Comparison of ENCODE assay signal across 8 mouse cellular contexts in the genomic region with DNA sequence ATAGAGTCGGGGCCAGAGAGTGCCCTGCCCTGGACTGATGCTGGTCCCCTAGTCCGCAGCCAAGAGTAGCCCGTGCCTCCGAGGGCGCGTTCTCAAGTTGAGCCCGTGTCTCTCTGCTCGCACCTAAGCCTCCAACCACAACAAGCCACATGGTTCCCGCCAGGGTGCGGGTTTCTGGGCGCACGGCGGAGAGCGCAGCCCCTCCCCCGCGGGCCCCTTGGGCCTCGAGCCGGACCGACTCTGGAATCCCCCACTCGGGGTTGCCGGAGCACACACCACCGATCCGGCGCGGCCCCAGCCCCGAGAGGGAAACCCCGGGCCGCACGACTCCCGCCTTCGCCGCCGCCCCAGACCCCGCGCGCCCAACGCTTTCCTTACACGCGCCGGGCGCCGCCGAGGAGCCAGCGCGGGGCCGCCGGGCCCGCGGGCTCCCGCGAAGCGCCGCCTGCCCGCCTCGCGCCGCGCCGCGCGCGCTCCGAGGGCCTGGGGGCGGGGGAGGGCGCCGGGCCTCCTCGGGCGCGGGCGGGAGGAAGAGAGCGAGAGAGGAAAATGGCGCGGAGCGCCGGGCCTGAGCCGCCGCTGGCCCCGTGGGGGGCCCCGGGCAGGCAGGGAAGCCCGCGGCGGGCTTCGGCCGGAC. TPM values are rescaled to one million over a fixed set of nuclear protein-coding genes. Genes with fewer than 3 reads are reported as not detected.
A peak's percentile ranks its signal among the peaks of the same experiment; 100 is the strongest.
DNase-seq lines count a peak whose midpoint lies in the region; ATAC-seq and TF ChIP-seq lines count a peak whose summit lies in the region.

No protein-coding gene starts in this region.

- H3K4me2 ChIP-seq in forebrain, embryonic 11.5 days (ENCODE audit: low read depth, low read length, severe bottlenecking) = peak overlapping the region; percentile 79
- peak overlapping the region; percentile 85 for H3K4me2 ChIP-seq in heart, postnatal 0 days (ENCODE audit: low read depth, low read length)
- H3K4me2 ChIP-seq in lung, embryonic 14.5 days = peak overlapping the region; percentile 71
- H3K4me2 ChIP-seq in neural tube, embryonic 15.5 days = peak overlapping the region; percentile 77

- 1% methylated on average over 49 of the region's 84 CpGs for WGBS in forebrain, embryonic 11.5 days
- WGBS in heart, postnatal 0 days = under 1% methylated on average over 70 of the region's 84 CpGs
- WGBS in lung, embryonic 14.5 days = under 1% methylated on average over 69 of the region's 84 CpGs
- 0% methylated on average over 32 of the region's 84 CpGs for WGBS in neural tube, embryonic 15.5 days

- H3K4me3 ChIP-seq in ES-Bruce4 (ENCODE audit: low read depth, low read length) = peak overlapping the region; percentile 90
- peak overlapping the region; percentile 96 for H3K4me3 ChIP-seq in forebrain, embryonic 11.5 days (ENCODE audit: low read depth, low read length)
- peak overlapping the region; percentile 99 for H3K4me3 ChIP-seq in heart, postnatal 0 days (ENCODE audit: low read depth, low read length)
- peak overlapping the region; percentile 98 for H3K4me3 ChIP-seq in lung, embryonic 14.5 days (ENCODE audit: low read depth, low read length)
- peak overlapping the region; percentile 89 for H3K4me3 ChIP-seq in neural tube, embryonic 15.5 days (replicated peaks)

- H3K36me3 ChIP-seq in ES-Bruce4 (ENCODE audit: control insufficient read depth, insufficient read depth, low read length, poor library complexity, severe bottlenecking) = peaks cover 39% of the 10 kb centered on the region
- H3K36me3 ChIP-seq in forebrain, embryonic 11.5 days (ENCODE audit: control insufficient read depth, insufficient read depth, low read length) = peaks cover 12% of the 10 kb centered on the region; the same call in 1 of the 2 replicates
- peaks cover 28% of the 10 kb centered on the region for H3K36me3 ChIP-seq in heart, postnatal 0 days (replicated peaks; ENCODE audit: control insufficient read depth, insufficient read depth, low read length)
- peaks cover 37% of the 10 kb centered on the region for H3K36me3 ChIP-seq in lung, embryonic 14.5 days (ENCODE audit: insufficient read depth)
- peaks cover 26% of the 10 kb centered on the region for H3K36me3 ChIP-seq in neural tube, embryonic 15.5 days

- H3K4me1 ChIP-seq in ES-Bruce4 (ENCODE audit: control insufficient read depth, insufficient read depth, low read length) = peaks cover 1% of the 10 kb centered on the region
- no peaks in the 10 kb centered on the region for H3K4me1 ChIP-seq in forebrain, embryonic 11.5 days (replicated peaks; ENCODE audit: control insufficient read depth, insufficient read depth, low read length)
- peaks cover 7% of the 10 kb centered on the region for H3K4me1 ChIP-seq in heart, postnatal 0 days (ENCODE audit: control insufficient read depth, insufficient read depth)
- 0 out of 2 replicates have a peak, but pooled peaks cover 6% of the 10 kb centered on the region for H3K4me1 ChIP-seq in lung, embryonic 14.5 days (ENCODE audit: insufficient read depth)
- H3K4me1 ChIP-seq in neural tube, embryonic 15.5 days = peaks cover 42% of the 10 kb centered on the region

- TF ChIP-seq POLR2A in ES-Bruce4 (IDR thresholded peaks at IDR 0.05; ENCODE audit: insufficient read depth, low read length) = no peak

- H3K9ac ChIP-seq in ES-Bruce4 (ENCODE audit: low read depth, poor library complexity, severe bottlenecking) = peak overlapping the region; percentile 99
- peak overlapping the region; percentile 99 for H3K9ac ChIP-seq in forebrain, embryonic 11.5 days (ENCODE audit: low read length)
- H3K9ac ChIP-seq in heart, postnatal 0 days (replicated peaks; ENCODE audit: low read depth, low read length) = peak overlapping the region; percentile 98
- H3K9ac ChIP-seq in lung, embryonic 14.5 days = peak overlapping the region; percentile 98
- H3K9ac ChIP-seq in neural tube, embryonic 15.5 days (replicated peaks) = peak overlapping the region; percentile 90

- peak overlapping the region; percentile 60 for H3K27ac ChIP-seq in ES-Bruce4 (ENCODE audit: insufficient read depth, low read length)
- peak overlapping the region; percentile 99 for H3K27ac ChIP-seq in forebrain, embryonic 11.5 days (ENCODE audit: low read depth, low read length)
- H3K27ac ChIP-seq in heart, postnatal 0 days (ENCODE audit: low read depth) = peak overlapping the region; percentile 100
- H3K27ac ChIP-seq in lung, embryonic 14.5 days (ENCODE audit: low read depth) = peak overlapping the region; percentile 100
- peak overlapping the region; percentile 99 for H3K27ac ChIP-seq in neural tube, embryonic 15.5 days (replicated peaks)

- peak; percentile 45 for DNase-seq in c-Kit-negative CD71-positive TER-119-positive erythroid progenitor cells, embryonic 14.5 days (ENCODE audit: low read depth, low spot score)
- peak; percentile 87 for DNase-seq in forebrain, embryonic 11.5 days (ENCODE audit: low spot score)
- peak; percentile 60 for DNase-seq in heart, postnatal 0 days (ENCODE audit: low spot score)
- peak; percentile 55 to 80 for DNase-seq in kidney, postnatal 36 days
- peak; percentile 79 for DNase-seq in lung, embryonic 14.5 days
- peak; percentile 53 to 54 for DNase-seq in thymus, adult 18-20 months

- no peaks in the 10 kb centered on the region for H3K27me3 ChIP-seq in ES-Bruce4 (ENCODE audit: control insufficient read depth, insufficient read depth, low read length, poor library complexity, severe bottlenecking)
- H3K27me3 ChIP-seq in forebrain, embryonic 11.5 days (ENCODE audit: control insufficient read depth, insufficient read depth, low read length) = no peaks in the 10 kb centered on the region
- no peaks in the 10 kb centered on the region for H3K27me3 ChIP-seq in heart, postnatal 0 days (ENCODE audit: control insufficient read depth, insufficient read depth, low read length)
- H3K27me3 ChIP-seq in lung, embryonic 14.5 days (ENCODE audit: insufficient read depth, low read length) = no peaks in the 10 kb centered on the region
- no peaks in the 10 kb centered on the region for H3K27me3 ChIP-seq in neural tube, embryonic 15.5 days (replicated peaks)

- H3K9me3 ChIP-seq in ES-Bruce4 (replicated peaks; ENCODE audit: control insufficient read depth, insufficient read depth, low read length, poor library complexity, severe bottlenecking) = no peaks in the 10 kb centered on the region
- no peaks in the 10 kb centered on the region for H3K9me3 ChIP-seq in forebrain, embryonic 11.5 days (ENCODE audit: control insufficient read depth, low read length)
- H3K9me3 ChIP-seq in heart, postnatal 0 days (replicated peaks; ENCODE audit: control insufficient read depth, low read length) = no peaks in the 10 kb centered on the region
- H3K9me3 ChIP-seq in lung, embryonic 14.5 days (ENCODE audit: low read depth, low read length) = no peaks in the 10 kb centered on the region
- H3K9me3 ChIP-seq in neural tube, embryonic 15.5 days (replicated peaks) = no peaks in the 10 kb centered on the region

- no peak for TF ChIP-seq CTCF in ES-Bruce4 (IDR thresholded peaks at IDR 0.05; ENCODE audit: low read depth, low read length)
- TF ChIP-seq CTCF in heart, postnatal 0 days (IDR thresholded peaks at IDR 0.05; ENCODE audit: low read depth) = no peak
- no peak for TF ChIP-seq CTCF in lung, embryonic 14.5 days (IDR thresholded peaks at IDR 0.05; ENCODE audit: low read depth)

- ATAC-seq in forebrain, embryonic 11.5 days (replicated peaks; ENCODE audit: low FRiP score) = peak; percentile 72
- ATAC-seq in heart, postnatal 0 days (ENCODE audit: insufficient read depth, low read depth) = peak; percentile 78
- ATAC-seq in lung, embryonic 14.5 days (ENCODE audit: insufficient read depth) = peak; percentile 76
- ATAC-seq in neural tube, embryonic 15.5 days (ENCODE audit: low FRiP score) = peak; percentile 81

- no peak for TF ChIP-seq EP300 in ES-Bruce4 (IDR thresholded peaks at IDR 0.05; ENCODE audit: insufficient read depth, low read depth, low read length)
- TF ChIP-seq EP300 in heart, postnatal 0 days (IDR thresholded peaks at IDR 0.05; ENCODE audit: low read depth) = no peak

RNA-seq across cellular contexts. Expression of a gene that starts 0.6 kb away (rescaled TPM):
- 1,012 and 1,017 TPM in 2 replicates for polyA plus RNA-seq in ES-Bruce4 (2011; ENCODE audit: insufficient read depth, insufficient read length, low read depth, missing spikeins)
- 1,384 and 1,509 TPM in 2 replicates for polyA plus RNA-seq in forebrain, embryonic 11.5 days (2014; fragmentation: Nextera tagmentation; extraction: Ambion mirVana)
- 320 and 327 TPM in 2 replicates for total RNA-seq in heart, postnatal 0 days (2014; rRNA removed; ENCODE audit: low replicate concordance)
- 549 and 562 TPM in 2 replicates for polyA plus RNA-seq in heart, postnatal 0 days (2015; fragmentation: Nextera tagmentation; extraction: Ambion mirVana)
- 1,096 and 1,118 TPM in 2 replicates for polyA plus RNA-seq in lung, embryonic 14.5 days (2014; fragmentation: Nextera tagmentation; extraction: Ambion mirVana)
- polyA plus RNA-seq in neural tube, embryonic 15.5 days (2015; fragmentation: Nextera tagmentation; extraction: Ambion mirVana) = 882 and 892 TPM in 2 replicates

RNA-seq across cellular contexts. Expression of a gene that starts 21.3 kb away (rescaled TPM):
- 163 and 173 TPM in 2 replicates for polyA plus RNA-seq in ES-Bruce4 (2011; ENCODE audit: insufficient read depth, insufficient read length, low read depth, missing spikeins)
- 961 and 989 TPM in 2 replicates for polyA plus RNA-seq in forebrain, embryonic 11.5 days (2014; fragmentation: Nextera tagmentation; extraction: Ambion mirVana)
- total RNA-seq in heart, postnatal 0 days (2014; rRNA removed; ENCODE audit: low replicate concordance) = 433 and 473 TPM in 2 replicates
- polyA plus RNA-seq in heart, postnatal 0 days (2015; fragmentation: Nextera tagmentation; extraction: Ambion mirVana) = 496 and 503 TPM in 2 replicates
- polyA plus RNA-seq in lung, embryonic 14.5 days (2014; fragmentation: Nextera tagmentation; extraction: Ambion mirVana) = 518 and 521 TPM in 2 replicates
- 1,012 and 1,180 TPM in 2 replicates for polyA plus RNA-seq in neural tube, embryonic 15.5 days (2015; fragmentation: Nextera tagmentation; extraction: Ambion mirVana)

RNA-seq across cellular contexts. Expression of a gene that starts 28.7 kb away (rescaled TPM):
- polyA plus RNA-seq in ES-Bruce4 (2011; ENCODE audit: insufficient read depth, insufficient read length, low read depth, missing spikeins) = 99.9 and 103 TPM in 2 replicates
- polyA plus RNA-seq in forebrain, embryonic 11.5 days (2014; fragmentation: Nextera tagmentation; extraction: Ambion mirVana) = 236 and 245 TPM in 2 replicates
- total RNA-seq in heart, postnatal 0 days (2014; rRNA removed; ENCODE audit: low replicate concordance) = 32.3 and 102 TPM in 2 replicates
- 33.9 and 40.8 TPM in 2 replicates for polyA plus RNA-seq in heart, postnatal 0 days (2015; fragmentation: Nextera tagmentation; extraction: Ambion mirVana)
- 203 and 213 TPM in 2 replicates for polyA plus RNA-seq in lung, embryonic 14.5 days (2014; fragmentation: Nextera tagmentation; extraction: Ambion mirVana)
- 101 and 120 TPM in 2 replicates for polyA plus RNA-seq in neural tube, embryonic 15.5 days (2015; fragmentation: Nextera tagmentation; extraction: Ambion mirVana)

RNA-seq across cellular contexts. Expression of a gene that starts 43.9 kb away (rescaled TPM):
- polyA plus RNA-seq in ES-Bruce4 (2011; ENCODE audit: insufficient read depth, insufficient read length, low read depth, missing spikeins) = 42.7 and 43.2 TPM in 2 replicates
- 72.6 and 78.5 TPM in 2 replicates for polyA plus RNA-seq in forebrain, embryonic 11.5 days (2014; fragmentation: Nextera tagmentation; extraction: Ambion mirVana)
- total RNA-seq in heart, postnatal 0 days (2014; rRNA removed; ENCODE audit: low replicate concordance) = 24.5 and 28.0 TPM in 2 replicates
- polyA plus RNA-seq in heart, postnatal 0 days (2015; fragmentation: Nextera tagmentation; extraction: Ambion mirVana) = 49.8 and 53.7 TPM in 2 replicates
- 76.0 and 79.4 TPM in 2 replicates for polyA plus RNA-seq in lung, embryonic 14.5 days (2014; fragmentation: Nextera tagmentation; extraction: Ambion mirVana)
- polyA plus RNA-seq in neural tube, embryonic 15.5 days (2015; fragmentation: Nextera tagmentation; extraction: Ambion mirVana) = 95.5 and 96.2 TPM in 2 replicates

Comparison
In these comparisons a context has a peak if more than half of its experiments do, and no peak if none do; other contexts are left out.
1. Peak in every context shown above with its lines: DNase-seq, ATAC-seq, H3K4me3 ChIP-seq and H3K27ac ChIP-seq.